Mouse (Mus musculus) neural tube, embryonic 12.5 days (tissue): ENCODE results near the gene Btbd2. TPM values are rescaled to one million over a fixed set of nuclear protein-coding genes. Genes with fewer than 3 reads are reported as not detected.
A peak's percentile ranks its signal among the peaks of the same experiment; 100 is the strongest.

Source experiments
- ATAC-seq: fragments of 200-750 bp; cut with Nextera tagmentation; 2 replicates; pipeline ENCODE4 v1.8.0; 2017; ENCODE audit warnings: low read depth, mild to moderate bottlenecking, moderate TSS enrichment, moderate library complexity; ENCODE audit not compliant: low FRiP score
- H3K27ac ChIP-seq: fragments of 300-500 bp; sonication (generic); 2 replicates; pipeline ENCODE4 v1.5.1; 2016
- H3K27me3 ChIP-seq: fragments of 300-500 bp; sonication (generic); replicated peaks from 2 replicates; pipeline ENCODE4 v1.6.1; 2016; ENCODE audit warnings: mild to moderate bottlenecking
- H3K36me3 ChIP-seq: fragments of 300-500 bp; sonication (generic); 2 replicates; pipeline ENCODE4 v1.6.1; 2016; ENCODE audit warnings: mild to moderate bottlenecking
- H3K4me1 ChIP-seq: fragments of 300-500 bp; sonication (generic); 2 replicates; pipeline ENCODE4 v1.6.1; 2016
- H3K4me2 ChIP-seq: fragments of 300-500 bp; sonication (generic); replicated peaks from 2 replicates; pipeline ENCODE4 v1.6.1; 2016; ENCODE audit warnings: mild to moderate bottlenecking
- H3K4me3 ChIP-seq: fragments of 300-500 bp; sonication (generic); 2 replicates; pipeline ENCODE4 v1.5.1; 2016
- H3K9ac ChIP-seq: fragments of 300-500 bp; sonication (generic); 2 replicates; pipeline ENCODE4 v1.6.1; 2016; ENCODE audit warnings: mild to moderate bottlenecking
- H3K9me3 ChIP-seq: fragments of 300-500 bp; sonication (generic); 2 replicates; pipeline ENCODE4 v1.6.1; 2016; ENCODE audit warnings: mild to moderate bottlenecking
- WGBS: fragments of 180-500 bp; shearing (Covaris S2); methylation state at CpG from one replicate; pipeline ENCODE4 v1.1.7; 2016; 5-methylcytosine and 5-hydroxymethylcytosine counted together
- polyA plus RNA-seq: library from polyadenylated mRNA; unstranded; fragments of >200 nt; fragmentation: Nextera tagmentation; extraction: Ambion mirVana; gene quantifications from 2 replicates; pipeline ENCODE4 v1.2.1, GENCODE M21; 2016

The Btbd2 gene
- 92.8 and 100 TPM in 2 replicates for polyA plus RNA-seq

DNA sequence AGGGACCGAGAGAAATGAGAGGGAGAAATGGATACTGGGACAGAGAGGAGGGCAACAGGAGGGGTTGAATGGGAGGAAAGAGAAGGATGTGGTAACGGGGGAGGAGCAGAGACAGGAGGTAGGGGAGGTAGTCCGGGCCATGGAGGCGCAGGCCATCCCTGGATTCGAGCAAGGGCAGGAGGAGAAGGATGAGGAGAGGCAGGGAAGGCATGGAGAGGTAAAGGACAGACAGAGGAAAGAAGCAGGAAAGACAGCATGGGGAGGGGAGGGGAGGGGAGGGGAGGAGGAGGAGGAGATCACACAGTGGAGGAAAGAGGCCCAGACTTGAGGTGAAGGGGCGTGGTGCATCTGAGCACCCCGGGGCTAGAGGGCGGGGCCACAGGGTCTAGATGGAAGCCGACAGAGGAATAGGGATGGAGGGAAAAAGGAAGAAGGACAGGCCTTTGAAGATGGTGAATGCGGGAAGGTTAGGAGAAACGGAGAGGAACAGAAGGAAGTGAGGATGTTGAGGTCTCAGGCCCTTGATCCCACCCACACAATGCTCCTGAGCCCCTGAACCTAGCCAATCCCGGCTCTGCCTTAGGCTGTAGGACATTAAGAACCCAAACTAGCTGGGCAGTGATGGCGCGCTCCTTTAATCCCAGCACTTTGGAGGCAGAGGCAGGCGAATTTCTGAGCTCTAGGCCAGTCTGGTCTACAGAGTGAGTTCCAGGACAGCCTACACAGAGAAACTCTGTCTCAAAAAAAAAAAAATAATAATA is at the start of gene Btbd2:
Gene Btbd2, minus strand, starts transcription at position 209 of the 761 bp plus-strand sequence.
- Histone ChIP-seq H3K27ac (peak within 1 kb of the TSS; percentile 58), H3K4me3 (peak within 1 kb of the TSS; percentile 95)
- WGBS: 15% methylated on average over 15 of the region's 15 CpGs

DNA sequence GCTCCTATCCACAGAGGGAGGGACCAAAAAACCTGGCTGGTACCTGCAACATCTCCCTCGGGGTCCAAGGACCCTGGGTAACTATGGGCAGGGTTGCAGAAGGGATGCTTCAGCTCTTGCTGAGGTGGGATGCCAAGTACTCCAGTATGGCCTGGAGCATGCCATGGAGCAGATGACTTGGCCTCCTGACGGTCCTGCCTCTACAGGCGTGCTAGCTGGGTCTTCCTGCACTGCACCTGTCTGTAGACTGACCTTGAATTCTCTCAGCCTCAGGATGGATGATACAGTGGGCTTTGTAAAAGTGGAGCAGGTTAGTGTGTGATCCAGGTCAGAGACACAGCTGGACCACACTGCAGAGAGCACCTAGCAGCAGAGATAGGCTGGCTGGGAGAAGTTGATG is 48.6 kb upstream of the Btbd2 start:
- peaks cover 50% of the 10 kb centered on the region for H3K36me3 ChIP-seq
- 88% methylated on average over 3 of the region's 3 CpGs for WGBS
- no peaks in the 10 kb centered on the region for H3K27me3 ChIP-seq
- H3K4me2 ChIP-seq: no peak overlapping the region
- no peak for ATAC-seq
- H3K9ac ChIP-seq: no peak overlapping the region
- H3K9me3 ChIP-seq: no peaks in the 10 kb centered on the region
- H3K27ac ChIP-seq: no peak overlapping the region
- H3K4me3 ChIP-seq: no peak overlapping the region
- H3K4me1 ChIP-seq: peaks cover 23% of the 10 kb centered on the region

More for the DNA sequence above, at the start of gene Btbd2:
- H3K9ac ChIP-seq: peak within 1 kb of the TSS; percentile 96
- H3K27me3 ChIP-seq: no peaks in the 10 kb centered on the region
- peaks cover 4% of the 10 kb centered on the region for H3K36me3 ChIP-seq
- ATAC-seq: peak; percentile 63
- peak within 1 kb of the TSS; percentile 98 for H3K4me2 ChIP-seq
- H3K9me3 ChIP-seq: no peaks in the 10 kb centered on the region
- H3K4me1 ChIP-seq: peaks cover 24% of the 10 kb centered on the region

DNA sequence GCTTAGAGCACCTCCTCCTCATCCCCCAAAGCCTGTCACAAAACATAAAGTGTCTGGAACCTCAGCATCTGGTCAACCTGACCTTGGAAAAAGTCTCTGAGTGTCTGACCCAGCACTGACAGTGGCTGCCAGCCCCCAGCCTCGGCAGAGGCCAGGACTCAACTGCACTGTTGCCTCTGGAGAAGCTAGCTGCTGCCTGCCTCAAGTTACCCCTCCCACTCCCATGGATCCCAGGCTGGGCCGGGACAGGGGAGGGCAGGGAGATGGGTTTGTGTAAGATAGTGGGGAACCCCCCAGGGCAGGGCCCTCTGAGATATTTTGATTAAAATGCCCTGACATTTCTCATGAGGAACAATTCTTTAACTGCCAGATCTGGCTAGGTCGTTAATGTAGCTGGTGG is 48.2 kb upstream of the Btbd2 start:
- Histone ChIP-seq H3K36me3 (peaks cover 46% of the 10 kb centered on the region), H3K4me2 (no peak overlapping the region), H3K27me3 (no peaks in the 10 kb centered on the region), H3K4me1 (peaks cover 26% of the 10 kb centered on the region), H3K9me3 (no peaks in the 10 kb centered on the region), H3K27ac (no peak overlapping the region), H3K4me3 (no peak overlapping the region), H3K9ac (0 out of 2 replicates have a peak overlapping the region, but pooled peaks have one; percentile 26)
- ATAC-seq: no peak
- 72% methylated on average over 3 of the region's 3 CpGs for WGBS

DNA sequence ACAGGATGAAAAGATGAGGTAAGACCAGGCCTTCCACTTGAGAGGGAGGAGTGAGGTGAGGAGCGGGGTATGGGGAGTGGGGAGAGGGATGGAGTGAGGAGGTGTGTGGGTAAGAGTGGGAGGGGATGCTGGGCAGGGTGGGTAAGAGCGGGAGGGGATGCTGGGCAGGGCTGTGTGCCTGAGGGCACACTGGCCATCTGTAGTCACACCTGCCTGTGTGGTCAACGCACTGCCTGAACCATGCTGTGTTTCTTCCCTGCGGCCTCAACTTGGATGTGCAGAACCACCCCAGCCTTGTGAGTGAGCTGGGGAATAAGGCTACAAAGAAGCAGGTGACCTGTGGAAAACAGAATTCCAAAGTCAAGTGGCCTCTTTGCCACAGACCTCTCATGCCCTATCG is 47.5 kb upstream of the Btbd2 start:
- no peak overlapping the region for H3K4me3 ChIP-seq
- no peak overlapping the region for H3K9ac ChIP-seq
- no peak for ATAC-seq
- 0 out of 2 replicates have a peak overlapping the region, but pooled peaks have one; percentile 9 for H3K4me2 ChIP-seq
- 95% methylated on average over 5 of the region's 5 CpGs for WGBS
- H3K36me3 ChIP-seq: peaks cover 40% of the 10 kb centered on the region
- no peaks in the 10 kb centered on the region for H3K27me3 ChIP-seq
- H3K4me1 ChIP-seq: peaks cover 30% of the 10 kb centered on the region
- no peak overlapping the region for H3K27ac ChIP-seq
- no peaks in the 10 kb centered on the region for H3K9me3 ChIP-seq

DNA sequence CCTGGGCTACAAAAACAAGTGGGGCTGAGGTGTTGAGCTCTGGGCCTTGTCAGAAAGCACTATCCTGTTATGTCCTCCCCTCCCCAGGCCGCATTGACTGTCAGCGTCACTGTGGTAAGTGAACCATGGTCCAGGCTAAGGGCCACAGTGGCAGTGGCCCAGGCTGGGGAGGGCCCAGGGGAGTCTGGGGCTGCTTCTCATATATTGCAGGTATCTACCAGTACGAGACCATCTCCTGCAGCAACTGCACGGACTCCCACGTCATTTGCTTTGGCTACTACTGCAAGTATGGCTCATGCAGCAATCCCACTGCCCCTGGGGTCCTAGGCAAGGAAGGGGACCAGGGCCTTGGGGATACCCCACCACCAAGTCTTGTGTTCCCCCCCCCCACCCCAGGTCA is 46.8 kb upstream of the Btbd2 start:
- Histone ChIP-seq H3K4me2 (peak overlapping the region; percentile 83), H3K4me1 (peaks cover 30% of the 10 kb centered on the region), H3K36me3 (peaks cover 32% of the 10 kb centered on the region), H3K27ac (no peak overlapping the region), H3K27me3 (no peaks in the 10 kb centered on the region), H3K9ac (peak overlapping the region; percentile 54; the same call in 1 of the 2 replicates), H3K9me3 (no peaks in the 10 kb centered on the region), H3K4me3 (peak overlapping the region; percentile 67; the same call in 1 of the 2 replicates)
- WGBS: 85% methylated on average over 5 of the region's 5 CpGs
- ATAC-seq: no peak

DNA sequence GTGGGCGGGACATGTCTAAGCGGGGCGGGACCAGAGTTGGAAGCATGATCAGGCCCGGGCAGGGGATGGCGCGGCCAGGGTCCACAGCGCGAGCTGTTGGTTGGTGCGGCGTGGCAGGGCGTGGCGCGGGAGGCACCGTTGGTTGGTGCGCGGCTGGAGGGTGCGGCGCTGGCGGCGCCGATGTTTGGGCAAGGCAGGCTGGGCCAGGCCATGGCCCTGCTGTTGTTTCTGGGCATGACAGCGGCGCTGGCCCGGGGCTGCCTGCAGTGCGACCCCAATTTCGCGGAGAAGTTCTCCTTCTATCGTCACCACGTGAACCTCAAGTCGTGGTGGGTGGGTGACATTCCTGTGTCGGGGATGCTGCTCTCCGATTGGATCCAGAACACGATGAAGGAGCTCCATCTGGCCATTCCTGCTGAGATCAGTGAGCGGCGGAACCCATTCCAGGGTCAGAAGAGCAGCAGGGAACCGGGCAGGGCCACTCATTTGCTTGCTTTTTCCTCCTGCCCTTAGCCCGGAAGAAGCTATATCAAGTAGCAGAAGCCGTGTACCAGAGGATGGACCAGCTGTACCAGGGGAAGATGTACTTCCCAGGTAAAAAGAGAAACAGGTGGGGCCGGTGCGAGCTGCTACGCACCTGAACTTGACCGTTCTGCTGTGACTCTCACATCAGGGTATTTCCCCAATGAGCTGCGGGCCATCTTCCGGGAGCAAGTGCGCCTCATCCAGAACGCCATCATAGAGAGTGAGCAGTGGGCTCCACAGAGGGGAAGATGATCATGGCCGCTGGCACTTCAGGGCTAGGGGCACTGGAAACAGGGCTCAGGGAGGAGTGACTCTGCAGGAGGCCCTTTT is 45.9 kb upstream of the Btbd2 start:
- H3K27ac ChIP-seq: peak overlapping the region; percentile 47
- peak overlapping the region; percentile 83 for H3K4me2 ChIP-seq
- ATAC-seq: peak; percentile 88
- H3K27me3 ChIP-seq: no peaks in the 10 kb centered on the region
- H3K36me3 ChIP-seq: peaks cover 23% of the 10 kb centered on the region
- peaks cover 30% of the 10 kb centered on the region for H3K4me1 ChIP-seq
- H3K4me3 ChIP-seq: peak overlapping the region; percentile 67
- no peaks in the 10 kb centered on the region for H3K9me3 ChIP-seq
- peak overlapping the region; percentile 54 for H3K9ac ChIP-seq
- WGBS: 2% methylated on average over 47 of the region's 47 CpGs

DNA sequence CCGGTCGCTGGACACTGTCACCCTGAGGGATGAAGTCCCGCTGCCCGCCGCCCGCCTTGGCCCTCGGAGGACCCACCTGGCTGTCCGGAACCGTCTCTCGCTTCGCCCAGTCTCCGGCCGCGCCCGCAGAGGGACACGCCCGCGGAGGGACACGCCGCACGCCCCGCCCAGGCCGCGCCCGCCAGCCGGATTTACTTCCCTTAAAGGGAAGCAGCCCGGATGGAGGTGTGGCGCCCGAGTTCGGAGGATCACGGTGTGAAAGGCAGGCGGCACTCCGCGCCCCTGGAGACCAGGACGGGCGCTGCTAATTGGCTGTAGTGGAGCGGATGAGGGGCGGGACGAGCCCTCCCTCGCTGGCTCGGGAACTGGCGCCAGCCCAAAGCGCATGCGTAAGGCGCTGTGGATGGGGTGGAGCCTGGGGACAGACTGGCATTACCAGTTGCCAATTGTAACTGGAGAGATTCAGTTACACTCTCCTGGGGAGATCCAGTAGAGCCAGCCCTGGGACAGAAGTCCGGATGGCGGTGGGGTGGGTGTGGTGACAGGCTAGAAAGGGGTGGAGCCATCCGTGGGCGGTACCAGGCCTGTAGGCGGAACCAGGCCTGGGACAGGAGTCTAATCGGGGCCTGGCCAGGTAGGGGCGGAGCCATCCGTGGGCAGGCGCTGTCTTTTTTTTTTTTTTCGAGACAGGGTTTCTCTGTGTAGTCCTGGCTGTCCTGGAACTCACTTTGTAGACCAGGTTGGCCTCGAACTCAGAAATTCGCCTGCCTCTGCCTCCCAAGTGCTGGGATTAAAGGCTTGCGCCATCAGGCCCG is 45.1 kb upstream of the Btbd2 start, which contains the start of the genes Mob3a and Izumo4:
Gene Mob3a, minus strand, starts transcription at position 257 of the 815 bp plus-strand sequence.
Gene Izumo4, plus strand, starts transcription at position 464 of the 815 bp plus-strand sequence.
- ATAC-seq: peak; percentile 96
- under 1% methylated on average over 59 of the region's 59 CpGs for WGBS
- peak within 1 kb of the TSS; percentile 83 for H3K4me2 ChIP-seq
- H3K27ac ChIP-seq: peak within 1 kb of the TSS; percentile 72
- H3K9ac ChIP-seq: peak within 1 kb of the TSS; percentile 69
- H3K36me3 ChIP-seq: peaks cover 15% of the 10 kb centered on the region
- peaks cover 30% of the 10 kb centered on the region for H3K4me1 ChIP-seq
- H3K4me3 ChIP-seq: peak within 1 kb of the TSS; percentile 67
- H3K9me3 ChIP-seq: no peaks in the 10 kb centered on the region
- H3K27me3 ChIP-seq: no peaks in the 10 kb centered on the region

DNA sequence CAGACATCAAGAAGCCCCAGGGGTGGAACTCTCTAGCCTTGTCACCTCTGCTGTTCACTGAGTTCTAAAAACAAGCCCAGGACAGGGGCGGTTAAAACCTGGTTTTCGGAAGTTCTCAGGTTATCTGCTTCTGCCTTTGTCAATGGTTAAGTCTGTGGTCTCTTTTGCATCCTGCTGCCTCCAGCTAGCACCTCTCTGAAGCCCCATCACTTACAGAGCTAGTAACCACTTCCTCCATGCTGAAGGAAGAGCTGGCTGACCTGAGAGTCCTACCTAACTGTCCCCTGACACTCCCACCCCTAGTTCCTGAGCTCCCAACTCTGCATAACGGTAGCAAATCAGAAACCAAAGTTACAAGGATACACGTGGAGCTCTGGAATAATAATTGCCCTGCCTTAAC is 43.9 kb upstream of the Btbd2 start:
- ATAC-seq: no peak
- Histone ChIP-seq H3K9ac (peak overlapping the region; percentile 42; the same call in 1 of the 2 replicates), H3K4me1 (peaks cover 30% of the 10 kb centered on the region), H3K4me3 (peak overlapping the region; percentile 67), H3K27ac (no peak overlapping the region), H3K9me3 (no peaks in the 10 kb centered on the region), H3K27me3 (no peaks in the 10 kb centered on the region), H3K36me3 (peaks cover 6% of the 10 kb centered on the region), H3K4me2 (peak overlapping the region; percentile 83)
- WGBS: 50% methylated on average over 4 of the region's 4 CpGs

DNA sequence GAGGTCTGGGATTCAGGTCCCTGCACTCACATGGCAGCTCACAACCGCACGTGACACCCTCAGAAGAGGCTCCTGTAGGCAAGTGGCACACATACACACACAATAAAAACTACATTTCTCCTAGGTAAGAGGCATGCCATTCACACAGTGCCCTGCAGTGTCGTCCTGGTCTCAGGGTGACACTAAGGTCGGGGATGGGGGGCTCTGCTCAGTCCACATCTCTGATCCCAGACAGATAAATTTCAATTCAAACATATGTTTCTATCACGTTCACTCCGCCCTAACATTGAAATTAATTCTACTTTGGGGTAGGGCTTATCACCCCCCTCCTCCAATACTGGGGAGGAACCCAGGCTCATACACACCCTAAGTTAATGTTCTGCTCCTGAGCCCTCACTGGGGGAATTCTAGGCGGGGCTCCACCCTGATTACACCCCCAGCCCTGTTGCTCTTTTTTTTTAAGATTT is 43.2 kb upstream of the Btbd2 start:
- 86% methylated on average over 7 of the region's 7 CpGs for WGBS
- H3K27ac ChIP-seq: no peak overlapping the region
- ATAC-seq: no peak
- no peaks in the 10 kb centered on the region for H3K27me3 ChIP-seq
- peak overlapping the region; percentile 83 for H3K4me2 ChIP-seq
- H3K4me3 ChIP-seq: no peak overlapping the region
- H3K9ac ChIP-seq: no peak overlapping the region
- H3K4me1 ChIP-seq: peaks cover 30% of the 10 kb centered on the region
- 0 out of 2 replicates have a peak, but pooled peaks cover 3% of the 10 kb centered on the region for H3K36me3 ChIP-seq
- H3K9me3 ChIP-seq: no peaks in the 10 kb centered on the region

DNA sequence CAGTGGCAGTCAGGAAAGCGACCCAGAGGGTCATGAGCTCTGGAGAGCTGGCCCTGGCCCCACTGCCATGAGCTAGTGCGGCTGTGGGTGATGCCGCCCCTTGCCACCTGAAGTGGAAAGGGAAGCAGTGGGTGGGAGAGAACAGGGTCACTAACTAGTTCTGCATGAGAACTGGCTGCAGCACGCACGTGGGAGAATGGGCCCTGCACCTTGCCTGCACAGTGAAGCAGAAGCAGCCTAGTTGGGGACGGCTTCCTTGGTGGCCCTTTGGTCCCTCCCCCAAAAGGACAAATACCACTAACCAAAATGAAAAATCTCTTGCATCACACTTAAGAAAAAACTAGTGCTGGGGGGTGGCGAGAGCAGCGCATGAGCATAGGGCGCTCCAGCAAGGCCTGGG is 41.7 kb upstream of the Btbd2 start:
- no peak for ATAC-seq
- Histone ChIP-seq H3K9ac (no peak overlapping the region), H3K36me3 (peaks cover 14% of the 10 kb centered on the region; the same call in 1 of the 2 replicates), H3K4me3 (no peak overlapping the region), H3K4me1 (peaks cover 28% of the 10 kb centered on the region), H3K4me2 (no peak overlapping the region), H3K9me3 (no peaks in the 10 kb centered on the region), H3K27ac (no peak overlapping the region), H3K27me3 (no peaks in the 10 kb centered on the region)
- WGBS: 89% methylated on average over 9 of the region's 9 CpGs

DNA sequence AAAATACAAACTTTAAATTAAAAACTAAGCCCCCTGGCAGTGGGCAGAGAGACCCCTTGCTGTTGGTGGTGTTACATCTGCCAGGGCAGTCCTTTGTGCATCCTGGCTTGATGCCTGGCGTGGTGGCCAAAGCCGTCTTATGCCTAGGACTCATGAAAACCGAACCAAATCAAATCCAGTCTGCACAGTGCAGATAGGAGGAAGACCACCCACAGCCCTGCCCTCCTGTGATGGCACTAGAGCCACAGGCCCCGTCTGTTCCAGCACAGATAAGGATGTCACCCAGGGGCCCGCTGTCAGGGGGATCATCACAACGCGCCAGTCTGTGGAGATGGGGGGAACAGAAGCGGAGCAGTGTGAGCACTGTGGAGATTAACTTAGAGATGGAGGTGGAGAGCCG is 40.9 kb upstream of the Btbd2 start:
- Histone ChIP-seq H3K9ac (no peak overlapping the region), H3K27me3 (no peaks in the 10 kb centered on the region), H3K4me1 (peaks cover 20% of the 10 kb centered on the region), H3K9me3 (no peaks in the 10 kb centered on the region), H3K27ac (no peak overlapping the region), H3K4me3 (no peak overlapping the region), H3K4me2 (no peak overlapping the region), H3K36me3 (peaks cover 14% of the 10 kb centered on the region; the same call in 1 of the 2 replicates)
- 87% methylated on average over 9 of the region's 9 CpGs for WGBS
- no peak for ATAC-seq
